Mouse (Mus musculus): ENCODE measurements at regions not wholly inside any gene's neighbourhood (a gene's known extent, or its start where the extent isn't known, plus 50 kb on each side); places are given as distances from the start of the nearest gene placed in this dataset.

DNA sequence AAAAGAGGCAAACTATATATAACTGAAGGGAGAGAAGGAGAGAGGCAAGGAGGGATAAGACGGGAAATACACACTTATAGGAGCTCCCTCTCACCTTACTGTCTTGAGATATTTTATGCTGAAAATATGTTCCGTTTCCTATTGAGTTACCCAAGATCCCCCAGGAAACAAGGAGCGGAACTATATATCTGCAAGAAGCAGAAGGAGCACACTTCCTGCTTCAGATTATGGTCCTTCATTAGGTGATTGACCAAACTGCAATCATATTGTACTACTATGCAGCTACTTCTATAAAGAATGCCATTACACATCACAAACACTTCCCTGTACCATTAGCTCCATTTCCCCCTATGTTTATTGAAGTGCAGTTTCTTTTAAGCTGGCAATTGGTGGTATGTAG lies 304.9 kb upstream of the Gm21798 start:
- no peak overlapping the region for H3K9ac ChIP-seq (ENCODE audit: low read depth, low read length)
- H3K27me3 ChIP-seq (replicated peaks; ENCODE audit: control insufficient read depth, insufficient read depth, low read length), result no peaks in the 10 kb centered on the region
- H3K4me1 ChIP-seq (ENCODE audit: control insufficient read depth, insufficient read depth, low read depth, low read length), result no peaks in the 10 kb centered on the region
- no peak overlapping the region for H3K4me3 ChIP-seq (ENCODE audit: low read length)
- H3K4me2 ChIP-seq (ENCODE audit: low read length), result no peak overlapping the region
- no peak overlapping the region for H3K27ac ChIP-seq (ENCODE audit: low read depth, low read length)
- ATAC-seq, result no peak
- no peaks in the 10 kb centered on the region for H3K36me3 ChIP-seq (ENCODE audit: control insufficient read depth, insufficient read depth, low read length)
- H3K9me3 ChIP-seq (ENCODE audit: control insufficient read depth, low read length), result no peaks in the 10 kb centered on the region
- 95% methylated on average over 3 of the region's 3 CpGs for WGBS

DNA sequence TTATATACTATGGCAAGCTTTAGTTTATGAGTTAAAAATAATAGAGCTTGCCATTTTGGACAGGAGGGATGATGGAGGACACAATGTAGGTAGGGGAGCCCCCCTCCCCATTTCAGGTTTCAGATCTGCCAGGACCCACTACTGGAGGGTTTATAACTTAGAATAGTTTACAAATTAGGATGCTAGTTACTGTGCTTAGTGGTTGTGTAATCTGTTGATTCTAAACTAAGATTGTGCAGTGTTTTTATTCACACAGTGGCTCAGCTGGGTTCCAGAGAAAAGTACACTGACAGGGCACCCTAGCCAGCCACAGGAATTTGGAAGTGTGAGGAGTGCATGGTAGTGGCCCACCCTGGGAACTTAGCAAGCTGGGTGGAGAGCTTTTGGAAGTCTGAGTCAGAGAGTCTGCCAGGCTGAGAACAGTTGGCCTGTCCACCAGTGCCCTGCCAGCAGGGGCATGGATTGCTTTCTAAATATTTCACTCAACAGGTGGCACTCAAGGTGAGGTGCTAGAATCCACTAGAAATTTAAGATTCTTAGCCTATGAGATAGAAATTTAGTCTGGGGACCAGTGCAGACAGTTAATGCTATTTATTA lies 303.9 kb upstream of the Gm21798 start:
- H3K9ac ChIP-seq (ENCODE audit: low read depth, low read length), result no peak overlapping the region
- no peak overlapping the region for H3K4me3 ChIP-seq (ENCODE audit: low read length)
- H3K36me3 ChIP-seq (ENCODE audit: control insufficient read depth, insufficient read depth, low read length), result no peaks in the 10 kb centered on the region
- no peak overlapping the region for H3K27ac ChIP-seq (ENCODE audit: low read depth, low read length)
- no peak overlapping the region for H3K4me2 ChIP-seq (ENCODE audit: low read length)
- ATAC-seq, result no peak
- no peaks in the 10 kb centered on the region for H3K9me3 ChIP-seq (ENCODE audit: control insufficient read depth, low read length)
- H3K27me3 ChIP-seq (replicated peaks; ENCODE audit: control insufficient read depth, insufficient read depth, low read length), result no peaks in the 10 kb centered on the region
- H3K4me1 ChIP-seq (ENCODE audit: control insufficient read depth, insufficient read depth, low read depth, low read length), result no peaks in the 10 kb centered on the region

DNA sequence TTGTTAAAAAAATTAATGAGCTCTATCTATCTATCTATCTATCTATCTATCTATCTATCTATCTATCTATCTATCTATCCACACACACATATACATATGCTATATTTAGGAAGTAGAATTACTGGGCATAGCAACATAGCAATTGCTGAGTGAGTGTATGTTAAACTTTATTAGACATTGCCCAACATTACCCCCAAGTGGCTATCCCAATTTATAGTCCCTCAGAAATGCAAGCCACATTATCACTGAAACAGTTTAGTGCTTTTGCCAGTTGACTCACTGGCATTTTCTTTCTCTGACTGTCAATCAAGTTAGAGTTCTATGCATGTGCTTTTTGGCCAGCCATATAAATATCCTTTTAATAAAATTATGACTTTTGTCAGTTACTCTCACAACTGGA lies 302.3 kb upstream of the Gm21798 start:
- Histone ChIP-seq H3K27ac (ENCODE audit: low read depth, low read length) (no peak overlapping the region), H3K4me3 (ENCODE audit: low read length) (no peak overlapping the region), H3K27me3 (replicated peaks; ENCODE audit: control insufficient read depth, insufficient read depth, low read length) (no peaks in the 10 kb centered on the region), H3K4me2 (ENCODE audit: low read length) (no peak overlapping the region), H3K9me3 (ENCODE audit: control insufficient read depth, low read length) (no peaks in the 10 kb centered on the region), H3K4me1 (ENCODE audit: control insufficient read depth, insufficient read depth, low read depth, low read length) (no peaks in the 10 kb centered on the region), H3K36me3 (ENCODE audit: control insufficient read depth, insufficient read depth, low read length) (no peaks in the 10 kb centered on the region), H3K9ac (ENCODE audit: low read depth, low read length) (no peak overlapping the region)
- no peak for ATAC-seq

DNA sequence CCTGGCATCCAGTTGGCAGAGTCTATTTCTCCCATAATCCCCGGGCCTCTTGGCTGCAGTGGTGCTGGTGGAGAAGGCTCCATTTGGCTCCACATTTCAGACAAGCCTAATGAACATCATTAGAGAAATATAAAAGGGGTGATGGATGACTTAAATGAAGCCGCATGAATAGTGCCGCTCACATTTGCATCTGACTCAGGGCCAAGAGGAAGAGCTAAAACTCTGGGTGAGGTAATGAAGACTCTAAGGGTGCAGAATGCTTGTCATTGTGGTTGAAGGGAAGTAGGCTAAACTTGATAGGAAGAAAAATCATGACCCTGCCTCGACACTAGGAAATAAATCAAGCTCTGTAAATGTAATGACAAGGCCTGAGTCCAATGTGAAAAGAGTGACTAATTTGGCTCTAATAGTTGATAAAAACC lies 298.3 kb upstream of the Gm21798 start:
- no peak overlapping the region for H3K27ac ChIP-seq (ENCODE audit: low read depth, low read length)
- ATAC-seq, result peak; percentile 93
- no peaks in the 10 kb centered on the region for H3K36me3 ChIP-seq (ENCODE audit: control insufficient read depth, insufficient read depth, low read length)
- H3K9ac ChIP-seq (ENCODE audit: low read depth, low read length), result no peak overlapping the region
- H3K4me1 ChIP-seq (ENCODE audit: control insufficient read depth, insufficient read depth, low read depth, low read length), result no peaks in the 10 kb centered on the region
- no peak overlapping the region for H3K4me2 ChIP-seq (ENCODE audit: low read length)
- 38% methylated on average over 4 of the region's 4 CpGs for whole genome bisulfite sequencing
- no peaks in the 10 kb centered on the region for H3K27me3 ChIP-seq (replicated peaks; ENCODE audit: control insufficient read depth, insufficient read depth, low read length)
- H3K4me3 ChIP-seq (ENCODE audit: low read length), result no peak overlapping the region
- H3K9me3 ChIP-seq (ENCODE audit: control insufficient read depth, low read length), result no peaks in the 10 kb centered on the region

DNA sequence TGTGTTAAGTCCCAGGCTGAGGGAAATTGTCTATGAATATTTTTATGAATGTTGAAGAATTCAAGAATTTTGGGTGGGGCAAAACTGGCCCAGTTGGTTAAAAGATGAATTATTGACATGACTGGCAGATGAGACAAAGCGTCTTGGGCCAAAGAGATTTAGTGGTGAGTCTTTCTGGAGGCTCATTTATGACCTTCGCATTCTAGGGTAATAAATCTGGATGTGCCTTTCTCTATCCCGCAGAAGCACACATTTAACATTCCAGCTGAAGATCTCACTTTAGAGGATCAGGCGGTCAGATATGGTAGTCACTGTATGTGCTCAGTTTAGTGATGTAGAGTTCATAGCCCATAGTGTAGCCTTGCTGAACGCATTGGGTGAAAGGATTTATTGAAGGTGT lies 296.9 kb upstream of the Gm21798 start:
- Histone ChIP-seq H3K4me3 (ENCODE audit: low read length) (no peak overlapping the region), H3K4me1 (ENCODE audit: control insufficient read depth, insufficient read depth, low read depth, low read length) (no peaks in the 10 kb centered on the region), H3K36me3 (ENCODE audit: control insufficient read depth, insufficient read depth, low read length) (no peaks in the 10 kb centered on the region), H3K4me2 (ENCODE audit: low read length) (no peak overlapping the region), H3K27ac (ENCODE audit: low read depth, low read length) (no peak overlapping the region), H3K27me3 (replicated peaks; ENCODE audit: control insufficient read depth, insufficient read depth, low read length) (no peaks in the 10 kb centered on the region), H3K9me3 (ENCODE audit: control insufficient read depth, low read length) (no peaks in the 10 kb centered on the region), H3K9ac (ENCODE audit: low read depth, low read length) (no peak overlapping the region)
- 87% methylated on average over 5 of the region's 5 CpGs for WGBS
- ATAC-seq, result no peak

DNA sequence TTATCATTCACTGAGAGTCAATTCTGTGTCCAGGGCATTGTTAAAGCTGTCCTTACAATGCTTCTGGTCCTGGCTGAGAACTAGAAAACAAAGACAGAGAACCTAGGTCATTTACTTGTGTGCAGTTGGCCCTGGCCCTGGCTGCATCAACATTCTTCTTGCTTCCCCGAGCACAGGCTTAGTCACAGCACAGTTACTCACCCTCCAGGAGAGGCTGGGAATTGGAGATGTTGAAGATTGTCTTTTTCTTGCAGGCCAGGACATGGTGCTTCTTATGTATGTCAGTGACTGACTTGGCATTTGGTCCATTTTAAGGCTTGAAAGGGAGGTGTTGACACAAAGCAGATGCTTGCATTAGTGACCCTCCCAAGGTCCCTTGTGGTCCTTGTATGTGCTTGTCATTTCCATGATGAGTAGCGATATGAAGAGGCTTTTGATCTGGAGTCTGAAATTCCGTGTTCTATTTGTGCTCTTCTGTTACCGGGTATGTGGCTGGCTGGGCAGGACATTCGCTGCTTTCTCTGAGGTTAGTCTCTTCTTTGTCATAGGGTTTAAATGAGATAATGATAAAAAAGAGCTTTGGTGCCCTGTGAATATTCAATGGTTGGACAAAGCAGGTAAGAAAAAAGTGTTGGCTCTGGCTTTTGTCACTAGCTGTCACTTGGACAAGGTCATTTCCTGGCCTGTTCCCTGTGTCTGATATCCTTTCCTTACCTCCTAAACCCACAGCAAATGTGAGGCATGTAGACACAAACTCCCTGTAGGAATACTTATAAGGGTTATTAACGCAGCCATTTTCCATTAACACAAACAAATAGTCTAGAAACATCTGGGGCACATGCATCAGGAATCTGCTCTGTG lies 285.0 kb upstream of the Gm21798 start:
- no peak overlapping the region for H3K9ac ChIP-seq (ENCODE audit: low read depth, low read length)
- no peaks in the 10 kb centered on the region for H3K27me3 ChIP-seq (replicated peaks; ENCODE audit: control insufficient read depth, insufficient read depth, low read length)
- H3K4me2 ChIP-seq (ENCODE audit: low read length), result no peak overlapping the region
- H3K27ac ChIP-seq (ENCODE audit: low read depth, low read length), result no peak overlapping the region
- no peaks in the 10 kb centered on the region for H3K36me3 ChIP-seq (ENCODE audit: control insufficient read depth, insufficient read depth, low read length)
- ATAC-seq, result no peak
- H3K4me1 ChIP-seq (ENCODE audit: control insufficient read depth, insufficient read depth, low read depth, low read length), result no peaks in the 10 kb centered on the region
- H3K9me3 ChIP-seq (ENCODE audit: control insufficient read depth, low read length), result no peaks in the 10 kb centered on the region
- WGBS, result 74% methylated on average over 6 of the region's 6 CpGs
- H3K4me3 ChIP-seq (ENCODE audit: low read length), result no peak overlapping the region

DNA sequence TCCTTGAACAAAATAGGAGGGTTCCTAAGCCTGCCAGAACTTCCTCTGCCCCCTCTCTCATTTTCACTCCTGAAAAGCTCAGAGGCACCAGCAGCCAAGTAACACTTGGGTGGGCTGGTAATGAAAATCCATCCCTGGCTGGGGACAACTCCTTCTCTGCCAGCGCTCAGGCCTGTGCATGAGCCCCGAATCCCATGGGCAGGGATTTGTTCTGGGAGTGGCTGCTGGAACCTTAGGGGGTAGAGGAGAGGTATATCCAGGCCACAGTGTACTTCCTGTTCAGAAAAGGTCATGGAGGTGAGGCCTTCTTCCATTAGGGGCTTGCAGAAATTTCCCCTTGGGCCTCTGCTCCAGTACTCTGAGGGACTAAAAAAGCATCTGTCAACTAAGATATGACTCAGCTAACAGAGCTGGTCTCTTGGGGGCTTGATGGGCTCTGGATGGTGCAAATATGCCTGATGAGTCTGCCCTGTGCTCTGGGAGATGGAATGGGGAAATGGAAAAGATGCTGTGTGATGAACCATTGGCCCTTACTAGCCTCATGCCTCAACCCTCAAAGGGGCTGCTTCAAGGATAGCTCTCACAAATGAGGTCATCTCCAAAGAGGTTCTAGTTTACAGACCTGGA lies 284.2 kb upstream of the Gm21798 start:
- peak; percentile 58 for ATAC-seq
- Histone ChIP-seq H3K27ac (ENCODE audit: low read depth, low read length) (no peak overlapping the region), H3K36me3 (ENCODE audit: control insufficient read depth, insufficient read depth, low read length) (no peaks in the 10 kb centered on the region), H3K4me3 (ENCODE audit: low read length) (no peak overlapping the region), H3K9ac (ENCODE audit: low read depth, low read length) (no peak overlapping the region), H3K27me3 (replicated peaks; ENCODE audit: control insufficient read depth, insufficient read depth, low read length) (no peaks in the 10 kb centered on the region), H3K4me2 (ENCODE audit: low read length) (no peak overlapping the region), H3K9me3 (ENCODE audit: control insufficient read depth, low read length) (no peaks in the 10 kb centered on the region), H3K4me1 (ENCODE audit: control insufficient read depth, insufficient read depth, low read depth, low read length) (no peaks in the 10 kb centered on the region)
- 65% methylated on average over 2 of the region's 2 CpGs for WGBS

DNA sequence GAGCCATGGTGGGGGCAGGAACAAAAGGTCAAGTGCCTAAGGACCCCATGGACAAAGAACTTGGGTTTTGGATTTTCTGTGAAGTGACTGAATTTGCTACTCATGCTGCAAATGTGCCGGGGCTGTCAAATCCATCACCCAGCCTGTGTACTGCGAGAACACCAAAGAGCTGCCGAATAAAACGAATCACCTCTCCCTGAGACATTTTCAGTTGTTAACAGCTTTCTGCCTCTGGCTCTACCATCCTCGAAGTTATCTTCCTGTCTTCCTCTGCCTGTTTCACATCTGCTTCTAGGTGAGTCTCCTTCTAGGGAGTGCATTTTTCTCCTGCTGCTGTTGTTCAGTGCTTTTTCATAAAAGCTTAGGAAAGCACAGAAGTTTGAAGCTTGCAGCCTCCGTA lies 283.3 kb upstream of the Gm21798 start:
- Histone ChIP-seq H3K9ac (ENCODE audit: low read depth, low read length) (no peak overlapping the region), H3K4me1 (ENCODE audit: control insufficient read depth, insufficient read depth, low read depth, low read length) (no peaks in the 10 kb centered on the region), H3K4me3 (ENCODE audit: low read length) (no peak overlapping the region), H3K27ac (ENCODE audit: low read depth, low read length) (no peak overlapping the region), H3K4me2 (ENCODE audit: low read length) (no peak overlapping the region), H3K9me3 (ENCODE audit: control insufficient read depth, low read length) (no peaks in the 10 kb centered on the region), H3K27me3 (replicated peaks; ENCODE audit: control insufficient read depth, insufficient read depth, low read length) (no peaks in the 10 kb centered on the region), H3K36me3 (ENCODE audit: control insufficient read depth, insufficient read depth, low read length) (no peaks in the 10 kb centered on the region)
- WGBS, result 56% methylated on average over 6 of the region's 6 CpGs
- ATAC-seq, result peak; percentile 9; the same call in 1 of the 2 replicates

DNA sequence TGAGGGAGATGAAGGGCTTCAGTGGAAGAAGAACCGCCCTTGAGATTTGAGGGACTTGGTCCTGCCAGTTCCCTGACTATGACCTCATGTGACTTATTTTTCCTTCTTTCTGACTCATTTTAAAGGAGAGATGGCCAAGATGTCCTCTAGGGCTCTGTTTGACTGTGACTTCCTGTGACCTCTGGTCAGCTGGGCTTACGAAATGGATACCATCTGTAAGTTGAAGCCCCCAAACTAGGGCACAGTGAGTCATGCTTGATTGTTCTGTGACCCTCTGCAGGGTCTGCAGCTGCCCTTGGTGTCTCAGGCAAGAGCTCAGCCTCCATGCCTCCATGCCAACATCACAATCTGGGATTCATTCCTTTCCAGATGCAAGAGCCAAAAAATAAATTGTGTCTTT lies 282.3 kb upstream of the Gm21798 start:
- H3K9ac ChIP-seq (ENCODE audit: low read depth, low read length), result no peak overlapping the region
- H3K4me3 ChIP-seq (ENCODE audit: low read length), result no peak overlapping the region
- no peaks in the 10 kb centered on the region for H3K4me1 ChIP-seq (ENCODE audit: control insufficient read depth, insufficient read depth, low read depth, low read length)
- no peak overlapping the region for H3K27ac ChIP-seq (ENCODE audit: low read depth, low read length)
- no peaks in the 10 kb centered on the region for H3K36me3 ChIP-seq (ENCODE audit: control insufficient read depth, insufficient read depth, low read length)
- H3K4me2 ChIP-seq (ENCODE audit: low read length), result no peak overlapping the region
- no peaks in the 10 kb centered on the region for H3K27me3 ChIP-seq (replicated peaks; ENCODE audit: control insufficient read depth, insufficient read depth, low read length)
- WGBS, result 81% methylated on average over 2 of the region's 2 CpGs
- no peak for ATAC-seq
- H3K9me3 ChIP-seq (ENCODE audit: control insufficient read depth, low read length), result no peaks in the 10 kb centered on the region

All from hindbrain, embryonic 16.5 days (tissue).